Mouse (Mus musculus) lung, postnatal 25 days (tissue): ENCODE data around the gene Fam84a.

Source experiments
- DNase-seq: peaks from one replicate; pipeline ENCODE4 v3.0.0; 2022; ENCODE audit warnings: low spot score

Gene Fam84a

GRCm38 (mm10) chr12:14151921-14152320 lies at the start of gene Fam84a:
TSS of gene Fam84a (minus strand) at chr12:14152054.
- DNase-seq = peak; percentile 89

DNA sequence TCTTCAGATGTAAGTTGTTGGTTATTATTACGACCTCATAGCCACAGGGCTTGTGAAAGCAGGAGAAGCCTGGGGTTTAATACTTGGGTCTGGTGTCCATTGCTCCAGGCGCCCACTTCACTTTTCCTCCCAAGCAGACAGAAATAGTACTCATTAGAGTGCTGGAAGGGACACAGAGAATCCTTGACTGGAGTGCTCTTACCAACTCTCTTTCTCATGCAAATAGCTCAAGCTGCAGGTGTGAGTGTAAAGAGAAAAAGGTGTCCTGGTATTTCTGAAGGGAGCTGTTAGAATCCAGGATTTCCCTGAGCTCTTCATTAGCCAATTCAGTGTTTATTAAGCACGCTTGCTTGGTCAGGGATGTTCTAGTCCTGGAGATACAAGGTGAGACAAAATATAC lies 43.6 kb upstream of the Fam84a start:
- peak; percentile 1 for DNase-seq

DNA sequence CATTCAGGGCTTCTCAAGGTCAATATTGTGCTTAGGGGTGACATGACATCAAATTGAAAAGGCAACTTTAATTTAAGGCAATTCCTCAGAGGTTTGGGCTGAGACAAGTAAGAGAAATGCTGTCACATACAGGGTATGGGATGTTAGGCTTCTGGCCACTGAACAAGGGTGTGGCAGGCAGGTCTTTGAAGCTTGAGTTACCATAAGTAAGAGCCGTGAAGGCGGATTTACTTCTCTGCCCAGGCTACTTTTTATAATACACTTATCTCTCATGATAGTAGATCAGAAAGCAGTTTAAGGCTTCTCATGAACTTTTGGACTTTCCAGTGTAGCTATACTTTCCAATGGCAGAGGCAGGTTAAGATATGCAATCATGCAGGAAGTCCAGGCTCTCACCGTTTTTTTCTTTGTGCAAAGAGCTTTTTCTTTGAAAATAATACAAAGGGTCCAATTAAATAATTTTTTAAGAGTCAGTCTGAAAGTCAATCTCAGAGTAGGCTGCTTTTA lies 34.9 kb upstream of the Fam84a start:
- no peak for DNase-seq

DNA sequence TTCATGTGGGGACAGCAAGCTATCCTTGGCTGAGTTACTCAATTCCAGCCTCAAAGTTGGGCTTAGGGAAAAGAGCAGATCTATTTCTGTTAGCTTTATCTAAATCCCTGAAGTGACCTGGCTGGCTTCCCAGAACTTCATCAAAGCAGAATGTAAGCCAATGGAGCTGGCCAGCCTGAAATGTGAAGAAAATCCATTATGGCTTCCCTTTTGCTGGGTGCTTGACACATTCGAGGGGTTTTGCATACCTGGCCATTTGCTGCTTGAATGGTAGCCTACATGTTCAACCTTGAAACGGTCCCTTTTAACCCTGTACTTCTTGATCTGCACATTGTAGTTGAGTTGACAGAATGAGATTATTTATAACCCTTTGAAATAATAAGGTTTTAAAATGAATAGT lies 13.9 kb upstream of the Fam84a start:
- DNase-seq = no peak

DNA sequence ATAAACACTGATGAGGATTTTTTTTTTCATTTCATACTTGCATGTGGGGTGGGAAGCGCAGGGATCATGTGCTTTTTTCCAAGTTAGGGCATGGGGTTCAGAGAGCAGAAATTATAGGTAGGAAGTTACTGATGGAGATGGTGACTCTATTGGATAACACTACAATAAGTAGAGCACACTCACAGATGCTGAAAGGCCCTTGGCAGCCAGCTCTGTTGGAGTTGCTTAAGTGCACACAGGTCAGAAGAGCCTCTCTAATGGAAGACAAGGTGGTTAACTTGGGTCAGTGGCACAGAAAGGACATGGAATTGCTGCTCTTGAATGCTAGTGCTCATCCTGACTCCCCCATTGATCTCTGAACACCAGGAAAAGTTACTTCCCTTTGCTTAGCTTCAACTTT lies 13.1 kb upstream of the Fam84a start:
- DNase-seq = no peak

DNA sequence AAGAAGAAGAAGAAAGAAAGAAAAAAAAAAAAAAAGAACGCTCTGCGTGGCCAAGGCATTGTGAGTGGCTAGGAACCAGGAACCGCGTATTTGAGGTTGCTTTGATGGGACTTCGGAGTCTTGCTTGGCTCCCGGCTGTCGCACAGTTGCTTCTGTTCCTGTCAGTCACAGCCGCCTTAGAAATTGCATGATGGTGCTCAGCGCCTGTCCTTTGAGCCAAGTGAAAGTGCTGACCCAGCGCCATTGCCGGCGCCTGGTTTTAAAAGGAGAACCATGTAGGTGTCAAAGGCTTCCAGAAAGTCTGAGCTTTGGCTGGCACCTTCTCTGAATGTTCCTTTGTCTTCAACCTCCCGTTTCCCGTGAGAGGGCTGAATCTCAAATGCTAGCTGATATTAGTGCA lies 572 bp upstream of the Fam84a start:
- no peak for DNase-seq

DNA sequence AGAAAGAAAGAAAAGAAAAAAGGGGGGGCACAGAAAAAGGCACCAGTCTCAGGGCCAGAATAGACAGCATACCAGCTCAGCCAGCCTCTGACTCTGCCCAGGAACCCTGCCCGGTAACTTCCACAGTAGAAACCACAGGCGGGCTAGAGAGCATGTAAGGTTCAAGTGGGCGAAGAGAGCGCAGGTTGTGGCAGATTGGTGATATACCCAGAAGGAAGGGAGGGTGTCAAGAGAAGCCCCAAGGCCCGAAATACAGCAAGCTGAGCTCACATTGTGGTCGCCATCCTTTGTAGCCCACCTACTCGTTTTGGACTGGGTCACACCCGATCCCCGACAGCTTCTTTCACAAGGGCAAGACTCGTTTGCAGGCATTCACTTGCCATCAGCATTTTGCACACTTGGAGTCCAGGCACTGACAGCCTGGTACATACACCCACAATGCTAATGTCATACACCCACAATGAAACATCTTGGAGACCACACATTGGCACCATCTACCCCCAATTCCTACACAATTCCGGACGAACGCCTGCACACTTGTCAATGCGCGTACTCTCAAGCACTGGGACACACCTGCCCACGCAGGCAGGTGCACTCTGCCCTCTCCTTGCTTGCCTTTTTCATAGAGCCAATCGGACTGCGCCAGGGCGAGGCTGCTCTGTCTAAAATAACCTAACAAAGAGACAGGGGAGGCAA lies 770 bp downstream of the Fam84a start:
- DNase-seq = no peak

DNA sequence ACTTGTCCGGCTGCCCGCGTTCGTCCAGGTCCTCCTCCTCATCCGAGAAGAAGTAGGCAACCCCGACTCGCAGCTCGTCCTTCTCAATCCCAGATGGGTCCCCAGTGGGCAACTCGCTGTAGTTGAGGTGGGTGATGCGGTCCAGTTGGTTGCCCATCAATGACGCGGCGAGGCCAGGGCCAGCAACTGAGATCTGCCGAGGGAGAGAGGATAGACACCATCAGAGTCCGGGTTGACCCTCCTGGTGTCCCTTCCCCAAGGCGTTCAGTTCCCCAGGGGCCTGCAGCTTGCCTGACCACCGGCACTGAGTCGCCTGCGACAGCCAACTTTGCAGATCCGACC lies 1.3 kb downstream of the Fam84a start:
- DNase-seq = no peak

GRCm38 (mm10) chr12:14149843-14150567 lies 1.8 kb downstream of the Fam84a start:
- DNase-seq = peak; percentile 70

- no peak for DNase-seq
These were observed 2.6 kb downstream of the Fam84a start for GRCm38 (mm10) chr12:14149022-14149842.

GRCm38 (mm10) chr12:14137046-14137445 lies 14.8 kb downstream of the Fam84a start:
- DNase-seq = no peak

GRCm38 (mm10) chr12:14114730-14115129 lies 37.1 kb downstream of the Fam84a start:
- peak; percentile 0 for DNase-seq

GRCm38 (mm10) chr12:14096944-14097343 lies 54.9 kb downstream of the Fam84a start:
- DNase-seq = no peak
